Mouse (Mus musculus): ENCODE measurements at regions not wholly inside any gene's neighbourhood (a gene's known extent, or its start where the extent isn't known, plus 50 kb on each side); places are given as distances from the start of the nearest gene placed in this dataset.

GRCm38 (mm10) chr15:88360375-88361035 lies 239.6 kb upstream of the Zdhhc25 start:
- H3K4me3 ChIP-seq (ENCODE audit: control insufficient read depth in 1 of 2, insufficient read depth in 1 of 2, low read depth in 2 of 2, low read length in 2 of 2): no peak overlapping the region
- H3K9me3 ChIP-seq (replicated peaks; ENCODE audit: insufficient read depth, low read length): no peaks in the 10 kb centered on the region
- H3K9ac ChIP-seq (ENCODE audit: control insufficient read depth, low read depth, low read length, poor library complexity, severe bottlenecking): no peak overlapping the region
- H3K79me2 ChIP-seq (ENCODE audit: control insufficient read depth, insufficient read depth, low read length, poor library complexity): no peaks in the 10 kb centered on the region
- no peaks in the 10 kb centered on the region for H3K4me1 ChIP-seq (ENCODE audit: control insufficient read depth in 1 of 2, insufficient read depth in 2 of 2, low read length in 2 of 2)
- no peak for TF ChIP-seq HCFC1 (IDR thresholded peaks at IDR 0.05; ENCODE audit: low read depth, low read length)
- TF ChIP-seq CHD2 (IDR thresholded peaks at IDR 0.05; ENCODE audit: low read length): no peak
- no peak for TF ChIP-seq TBP (IDR thresholded peaks at IDR 0.05; ENCODE audit: low read depth, low read length)
- H3K36me3 ChIP-seq (ENCODE audit: control insufficient read depth in 1 of 2, insufficient read depth in 2 of 2, low read length in 2 of 2): no peaks in the 10 kb centered on the region
- no peak overlapping the region for H3K27ac ChIP-seq (ENCODE audit: control insufficient read depth, low read depth, low read length)
- no peaks in the 10 kb centered on the region for H3K27me3 ChIP-seq (ENCODE audit: control insufficient read depth in 1 of 2, insufficient read depth in 2 of 2, low read length in 2 of 2)
- no peak for DNase-seq (ENCODE audit: low read depth, low spot score)

DNA sequence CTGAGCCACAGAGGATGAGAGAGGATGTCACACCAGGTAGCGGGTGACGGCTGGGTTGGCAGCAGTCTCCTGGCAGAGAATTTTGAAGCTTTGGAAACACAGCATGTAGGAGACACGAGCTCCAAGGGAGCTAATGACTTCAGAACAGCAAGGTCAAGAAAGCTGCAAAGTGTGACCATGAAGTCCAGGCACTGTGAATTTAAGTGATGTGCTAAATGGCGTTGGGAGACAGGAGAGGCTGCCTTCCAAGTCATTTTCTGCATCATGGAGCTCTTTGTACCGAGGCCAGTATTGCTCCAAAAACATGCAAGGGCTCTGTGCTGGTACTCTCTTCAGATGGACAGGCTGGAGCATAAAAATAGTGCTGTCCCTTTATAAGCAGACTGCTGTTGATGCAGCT lies 238.8 kb upstream of the Zdhhc25 start:
- no peaks in the 10 kb centered on the region for H3K36me3 ChIP-seq (ENCODE audit: control insufficient read depth in 1 of 2, insufficient read depth in 2 of 2, low read length in 2 of 2)
- H3K79me2 ChIP-seq (ENCODE audit: control insufficient read depth, insufficient read depth, low read length, poor library complexity): no peaks in the 10 kb centered on the region
- H3K4me1 ChIP-seq (ENCODE audit: control insufficient read depth in 1 of 2, insufficient read depth in 2 of 2, low read length in 2 of 2): no peaks in the 10 kb centered on the region
- H3K9ac ChIP-seq (ENCODE audit: control insufficient read depth, low read depth, low read length, poor library complexity, severe bottlenecking): no peak overlapping the region
- H3K9me3 ChIP-seq (replicated peaks; ENCODE audit: insufficient read depth, low read length): no peaks in the 10 kb centered on the region
- no peaks in the 10 kb centered on the region for H3K27me3 ChIP-seq (ENCODE audit: control insufficient read depth in 1 of 2, insufficient read depth in 2 of 2, low read length in 2 of 2)
- H3K4me3 ChIP-seq (ENCODE audit: control insufficient read depth in 1 of 2, insufficient read depth in 1 of 2, low read depth in 2 of 2, low read length in 2 of 2): no peak overlapping the region
- TF ChIP-seq POLR2A (IDR thresholded peaks at IDR 0.05; ENCODE audit: control insufficient read depth in 1 of 2, insufficient read depth in 1 of 2, low read depth in 1 of 2, low read length in 2 of 2, poor library complexity in 1 of 2): no peak
- no peak for TF ChIP-seq USF1 (IDR thresholded peaks at IDR 0.05; ENCODE audit: low read depth, low read length)
- no peak for TF ChIP-seq TBP (IDR thresholded peaks at IDR 0.05; ENCODE audit: low read depth, low read length)
- no peak for TF ChIP-seq MAZ (IDR thresholded peaks at IDR 0.05; ENCODE audit: low read depth, low read length)
- TF ChIP-seq GABPA (IDR thresholded peaks at IDR 0.05; ENCODE audit: low read depth, low read length): no peak
- TF ChIP-seq MYC (IDR thresholded peaks at IDR 0.05; ENCODE audit: low read depth, low read length): no peak
- TF ChIP-seq ZC3H11A (IDR thresholded peaks at IDR 0.05; ENCODE audit: low read depth, low read length): no peak
- no peak for TF ChIP-seq UBTF (IDR thresholded peaks at IDR 0.05; ENCODE audit: borderline replicate concordance, insufficient read depth, low read depth, low read length)
- TF ChIP-seq KAT2A (conservative IDR thresholded peaks at IDR 0.05; ENCODE audit: low read depth, low read length): no peak
- TF ChIP-seq E2F4 (IDR thresholded peaks at IDR 0.05; ENCODE audit: borderline replicate concordance, low read depth, low read length): no peak
- no peak for TF ChIP-seq ELF1 (IDR thresholded peaks at IDR 0.05; ENCODE audit: low read depth, low read length)
- DNase-seq (ENCODE audit: low read depth, low spot score): no peak
- H3K27ac ChIP-seq (ENCODE audit: control insufficient read depth, low read depth, low read length): no peak overlapping the region

DNA sequence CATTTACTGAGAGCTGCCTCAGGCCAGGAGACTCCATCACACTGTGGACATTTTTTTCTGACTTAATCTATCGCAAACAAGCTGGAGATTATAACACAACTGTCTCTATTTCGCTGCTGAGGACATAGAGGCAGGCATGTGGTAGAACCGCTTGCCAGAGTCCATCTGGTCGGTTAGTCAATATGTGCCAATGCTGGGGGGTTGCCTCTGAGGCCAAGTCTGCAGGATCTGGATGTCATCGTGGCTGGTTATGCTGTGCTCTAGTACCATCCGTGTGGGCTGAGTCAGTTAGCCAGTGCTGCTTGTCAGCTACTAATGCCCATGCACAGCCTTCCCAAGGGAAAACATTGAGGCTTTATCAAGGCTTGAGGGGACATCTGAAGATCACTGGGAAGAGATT lies 237.1 kb upstream of the Zdhhc25 start:
- Histone ChIP-seq H3K27me3 (ENCODE audit: control insufficient read depth in 1 of 2, insufficient read depth in 2 of 2, low read length in 2 of 2) (no peaks in the 10 kb centered on the region), H3K79me2 (ENCODE audit: control insufficient read depth, insufficient read depth, low read length, poor library complexity) (no peaks in the 10 kb centered on the region), H3K9me3 (replicated peaks; ENCODE audit: insufficient read depth, low read length) (no peaks in the 10 kb centered on the region), H3K4me1 (ENCODE audit: control insufficient read depth in 1 of 2, insufficient read depth in 2 of 2, low read length in 2 of 2) (no peaks in the 10 kb centered on the region), H3K4me3 (ENCODE audit: control insufficient read depth in 1 of 2, insufficient read depth in 1 of 2, low read depth in 2 of 2, low read length in 2 of 2) (no peak overlapping the region), H3K27ac (ENCODE audit: control insufficient read depth, low read depth, low read length) (no peak overlapping the region), H3K36me3 (ENCODE audit: control insufficient read depth in 1 of 2, insufficient read depth in 2 of 2, low read length in 2 of 2) (no peaks in the 10 kb centered on the region), H3K9ac (ENCODE audit: control insufficient read depth, low read depth, low read length, poor library complexity, severe bottlenecking) (no peak overlapping the region)
- DNase-seq (ENCODE audit: low read depth, low spot score): no peak
- TF ChIP-seq ETS1 (IDR thresholded peaks at IDR 0.05; ENCODE audit: low read depth, low read length): no peak
- no peak for TF ChIP-seq POLR2A (IDR thresholded peaks at IDR 0.05; ENCODE audit: control insufficient read depth in 1 of 2, insufficient read depth in 1 of 2, low read depth in 1 of 2, low read length in 2 of 2, poor library complexity in 1 of 2)
- no peak for TF ChIP-seq HCFC1 (IDR thresholded peaks at IDR 0.05; ENCODE audit: low read depth, low read length)
- TF ChIP-seq USF2 (IDR thresholded peaks at IDR 0.05; ENCODE audit: borderline replicate concordance in 1 of 2, insufficient read depth in 1 of 2, low read depth in 1 of 2, low read length in 2 of 2): no peak
- no peak for TF ChIP-seq CTCF (IDR thresholded peaks at IDR 0.05 in 2 of 3, conservative IDR thresholded peaks at IDR 0.05 in 1 of 3; ENCODE audit: control insufficient read depth in 1 of 3, insufficient read depth in 1 of 3, low read depth in 2 of 3, low read length in 3 of 3, poor library complexity in 1 of 3, severe bottlenecking in 1 of 3)
- no peak for TF ChIP-seq NRF1 (IDR thresholded peaks at IDR 0.05; ENCODE audit: insufficient read depth, low read depth, low read length, poor library complexity, severe bottlenecking)
- TF ChIP-seq TBP (IDR thresholded peaks at IDR 0.05; ENCODE audit: low read depth, low read length): no peak
- no peak for TF ChIP-seq MEF2A (IDR thresholded peaks at IDR 0.05; ENCODE audit: extremely low read depth, insufficient replicate concordance, low read depth, low read length, poor library complexity, severe bottlenecking)
- TF ChIP-seq TAL1 (IDR thresholded peaks at IDR 0.05; ENCODE audit: low read length): no peak
- no peak for TF ChIP-seq E2F4 (IDR thresholded peaks at IDR 0.05; ENCODE audit: borderline replicate concordance, low read depth, low read length)
- TF ChIP-seq CHD1 (IDR thresholded peaks at IDR 0.05; ENCODE audit: low read depth, low read length): no peak
- TF ChIP-seq MAFK (IDR thresholded peaks at IDR 0.05; ENCODE audit: borderline replicate concordance, low read depth, low read length): no peak
- no peak for TF ChIP-seq KAT2A (conservative IDR thresholded peaks at IDR 0.05; ENCODE audit: low read depth, low read length)
- TF ChIP-seq EP300 (IDR thresholded peaks at IDR 0.05; ENCODE audit: low read depth in 1 of 2, low read length in 2 of 2): no peak
- TF ChIP-seq ELF1 (IDR thresholded peaks at IDR 0.05; ENCODE audit: low read depth, low read length): no peak
